Mouse (Mus musculus): ENCODE data around the gene Cyp1a1. TPM values are rescaled to one million over a fixed set of nuclear protein-coding genes. Genes with fewer than 3 reads are reported as not detected.

Gene Cyp1a1
- polyA plus RNA-seq, 1 experiment from 2014 or later, result 0.05 TPM

- Histone ChIP-seq H3K4me3 (replicated peaks; ENCODE audit: low read length) (no peak within 1 kb of the TSS), H3K9me3 (replicated peaks; ENCODE audit: control insufficient read depth, low read length) (no peaks in the 10 kb centered on the region), H3K36me3 (ENCODE audit: control insufficient read depth, insufficient read depth, low read length) (no peaks in the 10 kb centered on the region), H3K9ac (ENCODE audit: low read length) (no peak within 1 kb of the TSS), H3K27me3 (ENCODE audit: control insufficient read depth, insufficient read depth, low read length) (no peaks in the 10 kb centered on the region), H3K4me1 (ENCODE audit: control insufficient read depth, insufficient read depth, low read length) (peaks cover 15% of the 10 kb centered on the region), H3K4me2 (ENCODE audit: low read depth, low read length) (no peak within 1 kb of the TSS), H3K27ac (ENCODE audit: low read length) (no peak within 1 kb of the TSS)
- ATAC-seq (ENCODE audit: insufficient read depth, low FRiP score), result no peak
- 55% methylated on average over 5 of the region's 5 CpGs for WGBS
Measured at GRCm38 (mm10) chr9:57653283-57653682, 34.4 kb upstream of the Cyp1a1 start, which contains the start of gene Csk. Gene Csk, minus strand, starts transcription at chr9:57653631.

- H3K9ac ChIP-seq (ENCODE audit: low read length), result no peak overlapping the region
- WGBS, result 82% methylated on average over 1 of the region's 1 CpGs
- ATAC-seq (ENCODE audit: insufficient read depth, low FRiP score), result no peak
- H3K4me3 ChIP-seq (replicated peaks; ENCODE audit: low read length), result no peak overlapping the region
- no peak overlapping the region for H3K27ac ChIP-seq (ENCODE audit: low read length)
- no peak overlapping the region for H3K4me2 ChIP-seq (ENCODE audit: low read depth, low read length)
- H3K36me3 ChIP-seq (ENCODE audit: control insufficient read depth, insufficient read depth, low read length), result no peaks in the 10 kb centered on the region
- peaks cover 15% of the 10 kb centered on the region for H3K4me1 ChIP-seq (ENCODE audit: control insufficient read depth, insufficient read depth, low read length)
- no peaks in the 10 kb centered on the region for H3K9me3 ChIP-seq (replicated peaks; ENCODE audit: control insufficient read depth, low read length)
- no peaks in the 10 kb centered on the region for H3K27me3 ChIP-seq (ENCODE audit: control insufficient read depth, insufficient read depth, low read length)
Measured at GRCm38 (mm10) chr9:57654966-57655365, 32.8 kb upstream of the Cyp1a1 start.

- H3K9me3 ChIP-seq (replicated peaks; ENCODE audit: control insufficient read depth, low read length), result no peaks in the 10 kb centered on the region
- peak overlapping the region; percentile 56 for H3K9ac ChIP-seq (ENCODE audit: low read length)
- no peaks in the 10 kb centered on the region for H3K27me3 ChIP-seq (ENCODE audit: control insufficient read depth, insufficient read depth, low read length)
- peak; percentile 75 for ATAC-seq (ENCODE audit: insufficient read depth, low FRiP score)
- WGBS, result 3% methylated on average over 11 of the region's 11 CpGs
- no peaks in the 10 kb centered on the region for H3K36me3 ChIP-seq (ENCODE audit: control insufficient read depth, insufficient read depth, low read length)
- peak overlapping the region; percentile 48 for H3K4me2 ChIP-seq (ENCODE audit: low read depth, low read length)
- peak overlapping the region; percentile 19; the same call in 1 of the 2 replicates for H3K4me3 ChIP-seq (replicated peaks; ENCODE audit: low read length)
- no peak overlapping the region for H3K27ac ChIP-seq (ENCODE audit: low read length)
- H3K4me1 ChIP-seq (ENCODE audit: control insufficient read depth, insufficient read depth, low read length), result peaks cover 13% of the 10 kb centered on the region
Measured at GRCm38 (mm10) chr9:57655749-57656148, 32.0 kb upstream of the Cyp1a1 start.

GRCm38 (mm10) chr9:57656631-57657350 lies 30.9 kb upstream of the Cyp1a1 start:
- Histone ChIP-seq H3K4me2 (ENCODE audit: low read depth, low read length) (no peak overlapping the region), H3K27me3 (ENCODE audit: control insufficient read depth, insufficient read depth, low read length) (no peaks in the 10 kb centered on the region), H3K9me3 (replicated peaks; ENCODE audit: control insufficient read depth, low read length) (no peaks in the 10 kb centered on the region), H3K27ac (ENCODE audit: low read length) (no peak overlapping the region), H3K4me1 (ENCODE audit: control insufficient read depth, insufficient read depth, low read length) (0 out of 2 replicates have a peak, but pooled peaks cover 3% of the 10 kb centered on the region), H3K36me3 (ENCODE audit: control insufficient read depth, insufficient read depth, low read length) (no peaks in the 10 kb centered on the region), H3K4me3 (replicated peaks; ENCODE audit: low read length) (no peak overlapping the region), H3K9ac (ENCODE audit: low read length) (no peak overlapping the region)
- 79% methylated on average over 19 of the region's 19 CpGs for WGBS
- no peak for ATAC-seq (ENCODE audit: insufficient read depth, low FRiP score)

DNA sequence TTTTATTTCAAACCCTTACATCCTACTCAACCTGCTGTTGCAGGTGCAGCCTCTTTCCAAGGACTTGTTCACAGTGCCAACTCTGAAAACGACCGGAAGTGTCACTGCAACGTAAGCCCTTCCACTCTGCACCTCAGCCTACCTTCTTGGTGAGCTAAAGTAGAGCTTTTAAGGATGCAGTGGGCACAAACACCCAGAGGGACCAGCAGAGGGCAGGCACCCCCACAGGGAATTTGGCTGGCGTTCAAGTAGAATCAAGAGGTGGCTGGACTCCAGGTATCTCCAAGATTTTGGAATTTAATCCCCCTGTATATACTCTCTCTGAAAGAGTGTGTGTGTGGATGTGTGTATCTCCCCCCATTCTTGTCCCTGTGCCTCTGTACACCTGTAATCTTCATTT lies 29.9 kb upstream of the Cyp1a1 start:
- 58% methylated on average over 4 of the region's 4 CpGs for WGBS
- Histone ChIP-seq H3K4me2 (ENCODE audit: low read depth, low read length) (no peak overlapping the region), H3K9me3 (replicated peaks; ENCODE audit: control insufficient read depth, low read length) (no peaks in the 10 kb centered on the region), H3K27ac (ENCODE audit: low read length) (no peak overlapping the region), H3K36me3 (ENCODE audit: control insufficient read depth, insufficient read depth, low read length) (no peaks in the 10 kb centered on the region), H3K9ac (ENCODE audit: low read length) (no peak overlapping the region), H3K4me3 (replicated peaks; ENCODE audit: low read length) (no peak overlapping the region), H3K4me1 (ENCODE audit: control insufficient read depth, insufficient read depth, low read length) (0 out of 2 replicates have a peak, but pooled peaks cover 3% of the 10 kb centered on the region), H3K27me3 (ENCODE audit: control insufficient read depth, insufficient read depth, low read length) (no peaks in the 10 kb centered on the region)
- no peak for ATAC-seq (ENCODE audit: insufficient read depth, low FRiP score)

DNA sequence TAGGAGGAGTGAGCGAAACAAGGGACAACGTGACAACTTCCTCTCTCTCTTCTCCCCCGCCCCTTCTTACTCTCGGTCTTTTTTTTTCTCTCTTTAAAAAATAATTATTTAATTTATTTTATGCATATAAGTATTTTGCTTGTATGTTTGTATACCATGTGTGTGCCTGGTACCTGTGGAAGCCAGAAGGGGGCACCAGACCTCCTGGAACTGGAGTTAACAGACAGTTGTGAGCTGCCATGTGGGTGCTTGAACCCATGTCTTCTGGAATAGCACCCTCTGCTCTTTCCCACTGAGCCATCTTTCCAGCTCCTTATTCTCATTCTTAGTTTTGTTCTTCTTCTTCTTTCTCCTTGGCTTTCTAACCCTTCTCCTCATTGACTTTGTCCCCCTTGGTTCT lies 28.8 kb upstream of the Cyp1a1 start:
- Histone ChIP-seq H3K27me3 (ENCODE audit: control insufficient read depth, insufficient read depth, low read length) (no peaks in the 10 kb centered on the region), H3K9me3 (replicated peaks; ENCODE audit: control insufficient read depth, low read length) (no peaks in the 10 kb centered on the region), H3K27ac (ENCODE audit: low read length) (no peak overlapping the region), H3K4me2 (ENCODE audit: low read depth, low read length) (no peak overlapping the region), H3K4me3 (replicated peaks; ENCODE audit: low read length) (no peak overlapping the region), H3K4me1 (ENCODE audit: control insufficient read depth, insufficient read depth, low read length) (0 out of 2 replicates have a peak, but pooled peaks cover 3% of the 10 kb centered on the region), H3K9ac (ENCODE audit: low read length) (no peak overlapping the region), H3K36me3 (ENCODE audit: control insufficient read depth, insufficient read depth, low read length) (no peaks in the 10 kb centered on the region)
- 83% methylated on average over 4 of the region's 4 CpGs for WGBS
- ATAC-seq (ENCODE audit: insufficient read depth, low FRiP score), result no peak

DNA sequence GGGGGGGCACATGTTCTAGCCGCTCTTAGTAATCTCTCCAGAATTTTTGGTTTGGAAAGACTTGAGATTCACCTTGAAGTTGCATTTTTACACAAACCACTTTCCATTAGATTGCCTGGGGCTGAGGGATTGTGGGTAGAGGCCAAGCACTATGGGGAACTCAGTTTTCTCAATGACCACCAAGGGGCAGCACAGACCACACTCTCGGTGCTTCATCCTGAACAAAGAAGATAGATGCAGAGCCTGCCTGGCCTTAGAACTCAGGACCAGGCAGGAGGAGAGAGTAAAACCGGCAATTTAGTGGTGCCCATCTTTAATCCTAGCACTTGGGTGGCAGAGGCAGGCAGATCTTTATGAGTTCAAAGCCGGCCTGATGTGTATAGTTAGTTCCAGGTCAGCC lies 28.0 kb upstream of the Cyp1a1 start:
- peak; percentile 66; the same call in 1 of the 2 replicates for ATAC-seq (ENCODE audit: insufficient read depth, low FRiP score)
- H3K36me3 ChIP-seq (ENCODE audit: control insufficient read depth, insufficient read depth, low read length), result no peaks in the 10 kb centered on the region
- H3K4me3 ChIP-seq (replicated peaks; ENCODE audit: low read length), result no peak overlapping the region
- no peaks in the 10 kb centered on the region for H3K9me3 ChIP-seq (replicated peaks; ENCODE audit: control insufficient read depth, low read length)
- H3K4me2 ChIP-seq (ENCODE audit: low read depth, low read length), result no peak overlapping the region
- no peak overlapping the region for H3K9ac ChIP-seq (ENCODE audit: low read length)
- no peaks in the 10 kb centered on the region for H3K27me3 ChIP-seq (ENCODE audit: control insufficient read depth, insufficient read depth, low read length)
- 13% methylated on average over 4 of the region's 4 CpGs for WGBS
- 0 out of 2 replicates have a peak, but pooled peaks cover 3% of the 10 kb centered on the region for H3K4me1 ChIP-seq (ENCODE audit: control insufficient read depth, insufficient read depth, low read length)
- H3K27ac ChIP-seq (ENCODE audit: low read length), result no peak overlapping the region

GRCm38 (mm10) chr9:57660501-57660900 lies 27.2 kb upstream of the Cyp1a1 start:
- WGBS, result 51% methylated on average over 6 of the region's 6 CpGs

GRCm38 (mm10) chr9:57661552-57661951 lies 26.2 kb upstream of the Cyp1a1 start:
- H3K36me3 ChIP-seq (ENCODE audit: control insufficient read depth, insufficient read depth, low read length), result no peaks in the 10 kb centered on the region
- no peak overlapping the region for H3K4me2 ChIP-seq (ENCODE audit: low read depth, low read length)
- no peak overlapping the region for H3K9ac ChIP-seq (ENCODE audit: low read length)
- H3K4me1 ChIP-seq (ENCODE audit: control insufficient read depth, insufficient read depth, low read length), result no peaks in the 10 kb centered on the region
- no peaks in the 10 kb centered on the region for H3K27me3 ChIP-seq (ENCODE audit: control insufficient read depth, insufficient read depth, low read length)
- no peak overlapping the region for H3K4me3 ChIP-seq (replicated peaks; ENCODE audit: low read length)
- ATAC-seq (ENCODE audit: insufficient read depth, low FRiP score), result no peak
- WGBS, result 65% methylated on average over 3 of the region's 3 CpGs
- no peak overlapping the region for H3K27ac ChIP-seq (ENCODE audit: low read length)
- no peaks in the 10 kb centered on the region for H3K9me3 ChIP-seq (replicated peaks; ENCODE audit: control insufficient read depth, low read length)

More at GRCm38 (mm10) chr9:57660501-57660900, 27.2 kb upstream of the Cyp1a1 start:
- ATAC-seq (ENCODE audit: insufficient read depth, low FRiP score), result no peak
- Histone ChIP-seq H3K9ac (ENCODE audit: low read length) (no peak overlapping the region), H3K4me3 (replicated peaks; ENCODE audit: low read length) (no peak overlapping the region), H3K36me3 (ENCODE audit: control insufficient read depth, insufficient read depth, low read length) (no peaks in the 10 kb centered on the region), H3K27me3 (ENCODE audit: control insufficient read depth, insufficient read depth, low read length) (no peaks in the 10 kb centered on the region), H3K27ac (ENCODE audit: low read length) (no peak overlapping the region), H3K4me2 (ENCODE audit: low read depth, low read length) (no peak overlapping the region), H3K9me3 (replicated peaks; ENCODE audit: control insufficient read depth, low read length) (no peaks in the 10 kb centered on the region), H3K4me1 (ENCODE audit: control insufficient read depth, insufficient read depth, low read length) (0 out of 2 replicates have a peak, but pooled peaks cover 3% of the 10 kb centered on the region)
